Mouse (Mus musculus): ENCODE results near the gene Mta2. TPM values are rescaled to one million over a fixed set of nuclear protein-coding genes. Genes with fewer than 3 reads are reported as not detected.

Mta2 gene
- total and polyA plus RNA-seq, 2 experiments from 2014 or later: 64.3 to 77.9 TPM

DNA sequence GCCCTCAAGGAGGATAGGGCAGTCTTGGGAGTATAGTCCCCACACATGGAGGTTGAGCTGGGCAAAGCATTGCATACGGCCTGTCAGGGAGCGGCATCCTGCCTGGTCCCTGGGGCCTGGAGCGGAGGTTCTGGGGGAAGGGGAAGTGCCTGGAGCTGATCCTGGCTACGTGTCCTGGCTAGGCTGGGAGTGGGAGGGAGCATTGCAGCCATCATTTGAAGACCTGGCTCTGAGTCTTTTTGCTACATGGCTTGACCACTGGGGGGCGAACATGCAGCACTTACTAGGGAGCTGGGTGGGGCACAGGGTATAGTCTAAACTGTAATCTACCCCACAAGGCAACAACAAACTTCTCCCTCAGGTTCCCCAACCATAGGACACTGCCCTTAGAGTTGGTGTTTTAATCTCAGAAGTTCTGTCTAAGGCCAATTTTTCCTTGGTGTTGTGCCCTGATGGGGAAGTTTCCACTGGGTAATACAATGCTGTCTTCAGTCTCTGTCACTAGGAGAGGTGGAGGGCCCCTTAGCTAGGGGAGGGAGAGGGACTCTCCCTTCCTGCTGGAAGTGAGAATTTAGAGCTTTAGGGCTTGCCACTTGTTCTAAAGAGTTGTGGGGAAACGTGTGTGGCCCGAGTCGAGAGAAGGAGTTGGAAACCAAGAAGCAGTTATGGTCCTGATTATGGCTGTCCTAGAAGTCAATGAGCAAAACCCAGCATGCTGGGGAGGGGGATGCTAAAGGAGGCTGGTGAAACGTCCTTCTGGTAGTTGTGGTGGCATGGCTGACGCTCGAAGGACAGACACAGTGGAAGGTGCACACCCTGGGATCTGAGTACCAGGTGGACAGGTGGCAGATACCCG lies 51.3 kb downstream of the Mta2 start:
- H3K27ac ChIP-seq (ENCODE audit: low read depth, low read length): no peak overlapping the region
- H3K4me3 ChIP-seq (ENCODE audit: low read depth, low read length): no peak overlapping the region
- peaks cover 6% of the 10 kb centered on the region for H3K4me1 ChIP-seq (ENCODE audit: insufficient read depth, low read length)
- H3K36me3 ChIP-seq (ENCODE audit: insufficient read depth, low read length): no peaks in the 10 kb centered on the region
- H3K4me2 ChIP-seq (ENCODE audit: low read depth, low read length, poor library complexity, severe bottlenecking): peak overlapping the region; percentile 2; the same call in 1 of the 2 replicates
- peak; percentile 78 for TF ChIP-seq CTCF (IDR thresholded peaks at IDR 0.05)
- ATAC-seq (ENCODE audit: low FRiP score) (0 out of 2 replicates have a peak, but pooled peaks have one; percentile 26), DNase-seq (ENCODE audit: low spot score) (peak; percentile 71)
- H3K9me3 ChIP-seq (ENCODE audit: low read length): no peaks in the 10 kb centered on the region
- H3K9ac ChIP-seq (replicated peaks; ENCODE audit: low read length, poor library complexity, severe bottlenecking): no peak overlapping the region
- H3K27me3 ChIP-seq (ENCODE audit: insufficient read depth, low read length): peaks cover 32% of the 10 kb centered on the region
- 40% methylated on average over 12 of the region's 12 CpGs for WGBS

GRCm38 (mm10) chr19:8993625-8993912 lies 51.9 kb downstream of the Mta2 start:
- ATAC-seq (ENCODE audit: low FRiP score) (no peak), DNase-seq (ENCODE audit: low spot score) (no peak)
- 45% methylated on average over 2 of the region's 2 CpGs for WGBS
- Histone ChIP-seq H3K27me3 (ENCODE audit: insufficient read depth, low read length) (peaks cover 26% of the 10 kb centered on the region), H3K9ac (replicated peaks; ENCODE audit: low read length, poor library complexity, severe bottlenecking) (no peak overlapping the region), H3K27ac (ENCODE audit: low read depth, low read length) (no peak overlapping the region), H3K4me1 (ENCODE audit: insufficient read depth, low read length) (peaks cover 6% of the 10 kb centered on the region), H3K4me3 (ENCODE audit: low read depth, low read length) (no peak overlapping the region), H3K4me2 (ENCODE audit: low read depth, low read length, poor library complexity, severe bottlenecking) (no peak overlapping the region), H3K9me3 (ENCODE audit: low read length) (no peaks in the 10 kb centered on the region), H3K36me3 (ENCODE audit: insufficient read depth, low read length) (no peaks in the 10 kb centered on the region)
- no peak for TF ChIP-seq CTCF (IDR thresholded peaks at IDR 0.05)

- TF ChIP-seq CTCF (IDR thresholded peaks at IDR 0.05): no peak
- Histone ChIP-seq H3K4me2 (ENCODE audit: low read depth, low read length, poor library complexity, severe bottlenecking) (no peak overlapping the region), H3K4me3 (ENCODE audit: low read depth, low read length) (no peak overlapping the region), H3K27me3 (ENCODE audit: insufficient read depth, low read length) (peaks cover 12% of the 10 kb centered on the region), H3K9ac (replicated peaks; ENCODE audit: low read length, poor library complexity, severe bottlenecking) (no peak overlapping the region), H3K9me3 (ENCODE audit: low read length) (no peaks in the 10 kb centered on the region), H3K36me3 (ENCODE audit: insufficient read depth, low read length) (no peaks in the 10 kb centered on the region), H3K4me1 (ENCODE audit: insufficient read depth, low read length) (peaks cover 2% of the 10 kb centered on the region; the same call in 1 of the 2 replicates), H3K27ac (ENCODE audit: low read depth, low read length) (no peak overlapping the region)
- DNase-seq (ENCODE audit: low spot score) (no peak), ATAC-seq (ENCODE audit: low FRiP score) (no peak)
- WGBS: 81% methylated on average over 10 of the region's 10 CpGs
These were observed 53.3 kb downstream of the Mta2 start for GRCm38 (mm10) chr19:8994813-8995607.

- DNase-seq (ENCODE audit: low spot score) (no peak), ATAC-seq (ENCODE audit: low FRiP score) (no peak)
- Histone ChIP-seq H3K9me3 (ENCODE audit: low read length) (no peaks in the 10 kb centered on the region), H3K27me3 (ENCODE audit: insufficient read depth, low read length) (no peaks in the 10 kb centered on the region), H3K9ac (replicated peaks; ENCODE audit: low read length, poor library complexity, severe bottlenecking) (no peak overlapping the region), H3K4me1 (ENCODE audit: insufficient read depth, low read length) (no peaks in the 10 kb centered on the region), H3K4me2 (ENCODE audit: low read depth, low read length, poor library complexity, severe bottlenecking) (no peak overlapping the region), H3K36me3 (ENCODE audit: insufficient read depth, low read length) (no peaks in the 10 kb centered on the region), H3K27ac (ENCODE audit: low read depth, low read length) (no peak overlapping the region), H3K4me3 (ENCODE audit: low read depth, low read length) (no peak overlapping the region)
- WGBS: 92% methylated on average over 6 of the region's 6 CpGs
- TF ChIP-seq CTCF (IDR thresholded peaks at IDR 0.05): no peak
These were observed 54.9 kb downstream of the Mta2 start for GRCm38 (mm10) chr19:8996601-8997000.

DNA sequence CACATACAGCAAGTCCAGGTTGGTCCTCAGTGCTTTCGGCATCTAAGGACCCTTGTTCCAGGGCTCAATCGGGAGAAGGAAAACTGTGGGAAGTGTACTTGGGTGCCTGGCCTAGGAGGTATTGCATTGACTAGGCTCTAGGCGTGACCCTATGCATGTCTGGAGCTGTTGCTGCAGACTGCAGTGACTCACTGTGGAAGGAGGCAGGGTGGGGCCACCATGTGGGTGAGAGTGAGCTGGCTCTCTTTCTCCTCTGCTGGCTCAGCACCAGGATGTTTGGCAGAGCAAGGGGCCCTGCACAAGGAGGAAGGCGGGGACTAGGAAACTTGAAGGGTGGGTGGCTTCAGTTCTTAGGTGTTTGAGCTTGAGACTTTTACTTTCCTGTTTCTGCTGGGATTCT lies 55.9 kb downstream of the Mta2 start:
- no peaks in the 10 kb centered on the region for H3K9me3 ChIP-seq (ENCODE audit: low read length)
- no peak overlapping the region for H3K4me2 ChIP-seq (ENCODE audit: low read depth, low read length, poor library complexity, severe bottlenecking)
- ATAC-seq (ENCODE audit: low FRiP score) (no peak), DNase-seq (ENCODE audit: low spot score) (peak; percentile 55)
- no peaks in the 10 kb centered on the region for H3K36me3 ChIP-seq (ENCODE audit: insufficient read depth, low read length)
- TF ChIP-seq CTCF (IDR thresholded peaks at IDR 0.05): no peak
- H3K27ac ChIP-seq (ENCODE audit: low read depth, low read length): no peak overlapping the region
- no peaks in the 10 kb centered on the region for H3K4me1 ChIP-seq (ENCODE audit: insufficient read depth, low read length)
- H3K4me3 ChIP-seq (ENCODE audit: low read depth, low read length): no peak overlapping the region
- no peaks in the 10 kb centered on the region for H3K27me3 ChIP-seq (ENCODE audit: insufficient read depth, low read length)
- no peak overlapping the region for H3K9ac ChIP-seq (replicated peaks; ENCODE audit: low read length, poor library complexity, severe bottlenecking)
- WGBS: 66% methylated on average over 4 of the region's 4 CpGs

- no peak overlapping the region for H3K27ac ChIP-seq (ENCODE audit: low read depth, low read length)
- H3K36me3 ChIP-seq (ENCODE audit: insufficient read depth, low read length): no peaks in the 10 kb centered on the region
- H3K4me2 ChIP-seq (ENCODE audit: low read depth, low read length, poor library complexity, severe bottlenecking): no peak overlapping the region
- H3K9ac ChIP-seq (replicated peaks; ENCODE audit: low read length, poor library complexity, severe bottlenecking): no peak overlapping the region
- WGBS: 88% methylated on average over 6 of the region's 6 CpGs
- ATAC-seq (ENCODE audit: low FRiP score) (no peak), DNase-seq (ENCODE audit: low spot score) (no peak)
- H3K27me3 ChIP-seq (ENCODE audit: insufficient read depth, low read length): no peaks in the 10 kb centered on the region
- H3K4me1 ChIP-seq (ENCODE audit: insufficient read depth, low read length): no peaks in the 10 kb centered on the region
- H3K9me3 ChIP-seq (ENCODE audit: low read length): no peaks in the 10 kb centered on the region
- no peak for TF ChIP-seq CTCF (IDR thresholded peaks at IDR 0.05)
- no peak overlapping the region for H3K4me3 ChIP-seq (ENCODE audit: low read depth, low read length)
These were observed 56.9 kb downstream of the Mta2 start for GRCm38 (mm10) chr19:8998546-8998945.
